Mouse (Mus musculus) cerebellum, adult 2 months (tissue): ENCODE results near the gene Cenpo.

ENCODE experiments used
- CTCF ChIP-seq: fragments of 200-500 bp; IDR thresholded peaks from 2 replicates; pipeline ENCODE4 v1.5.1; 2011; ENCODE audit warnings: low read depth, mild to moderate bottlenecking, control low read depth, low read length, moderate library complexity, borderline replicate concordance; ENCODE audit not compliant: insufficient read depth
- POLR2A ChIP-seq: fragments of 200-500 bp; IDR thresholded peaks from 2 replicates; pipeline ENCODE4 v1.6.1; 2011; ENCODE audit warnings: low read length, control low read depth, borderline replicate concordance; ENCODE audit not compliant: insufficient read depth

DNA sequence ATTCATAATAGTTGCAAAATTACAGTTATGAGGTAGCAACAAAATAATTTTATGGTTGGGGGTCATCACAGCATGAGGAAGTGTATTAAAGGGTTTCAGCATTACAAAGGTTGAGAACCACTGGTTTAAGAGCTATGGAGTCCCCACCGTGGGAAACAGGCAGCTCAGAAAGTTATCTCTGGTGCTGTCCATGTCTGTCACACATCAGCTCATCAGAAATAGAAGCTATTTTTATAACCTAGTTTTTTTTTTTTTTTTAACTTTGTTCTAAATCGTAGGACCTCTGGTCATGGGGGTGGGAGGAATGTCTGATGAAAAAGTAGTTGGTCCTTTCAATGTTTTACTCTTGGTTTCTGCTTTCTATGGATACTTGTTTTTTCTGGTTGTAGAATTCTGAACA, 9.7 kb upstream of the Cenpo start:
- TF ChIP-seq CTCF (no peak), POLR2A (no peak)
